Mouse (Mus musculus): ENCODE data around the gene Tdrd6.

GRCm38 (mm10) chr17:43584771-43585170 lies 45.3 kb downstream of the Tdrd6 start:
- TF ChIP-seq CTCF (IDR thresholded peaks at IDR 0.05; ENCODE audit: low read depth, low read length) = no peak
- no peak for TF ChIP-seq POLR2AphosphoS5 (IDR thresholded peaks at IDR 0.05; ENCODE audit: insufficient replicate concordance, low read depth, low read length)
- TF ChIP-seq GATA1 (IDR thresholded peaks at IDR 0.05; ENCODE audit: borderline replicate concordance, low read length) = no peak

Data from G1E (cell line).